22 mouse cellular contexts compared by ENCODE assay signal in the genomic region with DNA sequence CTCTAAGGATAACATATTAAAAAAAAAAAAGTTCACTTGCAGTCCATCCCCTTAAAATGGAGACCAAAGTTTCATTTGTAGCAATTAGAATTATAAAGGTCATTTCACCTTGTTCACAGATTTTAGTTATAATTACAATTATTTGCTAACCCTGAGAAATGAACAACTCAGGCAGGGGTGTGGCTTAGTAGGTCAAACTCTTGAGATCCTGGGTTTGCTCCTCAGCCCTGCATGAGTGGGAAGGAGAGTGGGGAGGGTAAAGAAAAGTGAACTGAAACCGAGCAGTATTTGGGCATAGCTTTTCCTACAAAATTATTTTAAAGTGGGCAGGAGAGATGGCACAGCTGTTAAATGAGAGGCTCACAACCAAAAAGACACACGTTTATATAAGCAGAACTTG. TPM values are rescaled to one million over a fixed set of nuclear protein-coding genes. Genes with fewer than 3 reads are reported as not detected.
"Had no signal": no experiment of that assay in that cellular context is flagged by ENCODE, and none has a peak within 500 bp of the region (broad histone marks: within the 10 kb centered on the region; RNA-seq: fewer than 3 reads in every experiment).

No protein-coding gene starts in this region.

- H3K9ac ChIP-seq: kidney, embryonic 15.5 days; liver, embryonic 14.5 days; liver, postnatal 0 days; lung, embryonic 14.5 days; midbrain, embryonic 12.5 days; midbrain, embryonic 15.5 days; neural tube, embryonic 12.5 days; neural tube, embryonic 15.5 days had no signal

- H3K36me3 ChIP-seq: kidney, embryonic 15.5 days; midbrain, embryonic 12.5 days; midbrain, embryonic 15.5 days; neural tube, embryonic 12.5 days; neural tube, embryonic 15.5 days had no signal

- H3K4me2 ChIP-seq: kidney, embryonic 15.5 days; lung, embryonic 14.5 days; midbrain, embryonic 12.5 days; midbrain, embryonic 15.5 days; neural tube, embryonic 12.5 days; neural tube, embryonic 15.5 days had no signal

- H3K4me1 ChIP-seq: kidney, embryonic 15.5 days; midbrain, embryonic 12.5 days; midbrain, embryonic 15.5 days; neural tube, embryonic 12.5 days; neural tube, embryonic 15.5 days had no signal

- H3K4me3 ChIP-seq: kidney, embryonic 15.5 days; layer of hippocampus, adult 2 months; midbrain, embryonic 12.5 days; midbrain, embryonic 15.5 days; neural tube, embryonic 12.5 days; neural tube, embryonic 15.5 days had no signal

- H3K27me3 ChIP-seq: midbrain, embryonic 12.5 days; midbrain, embryonic 15.5 days; neural tube, embryonic 12.5 days; neural tube, embryonic 15.5 days had no signal

- H3K27ac ChIP-seq: kidney, embryonic 15.5 days; layer of hippocampus, adult 2 months; liver, embryonic 14.5 days; midbrain, embryonic 12.5 days; midbrain, embryonic 15.5 days; neural tube, embryonic 12.5 days; neural tube, embryonic 15.5 days; stomach, postnatal 0 days had no signal

- DNase-seq: kidney, adult 18-20 months; kidney, postnatal 14 days; layer of hippocampus, adult 9-11 months; liver, postnatal 0 days; lung, embryonic 14.5 days; lung, postnatal 36 days; right cerebral cortex, adult 18-20 months; right cerebral cortex, postnatal 14 days; right cerebral cortex, postnatal 4 days; thymus, adult 2 months; thymus, postnatal 14 days; thymus, postnatal 4 days had no signal

- ATAC-seq: liver, postnatal 0 days; lung, postnatal 0 days; midbrain, embryonic 15.5 days had no signal

- H3K9me3 ChIP-seq: kidney, embryonic 15.5 days; midbrain, embryonic 12.5 days; midbrain, embryonic 15.5 days; neural tube, embryonic 12.5 days; neural tube, embryonic 15.5 days had no signal

RNA-seq across cellular contexts. Expression of gene Tmem266, which starts 19.6 kb away (rescaled TPM):
- total RNA-seq: megakaryocyte progenitor cell, adult 5-6 weeks had no signal
- polyA plus RNA-seq: liver, embryonic 14.5 days; liver, postnatal 0 days had no signal
